Mouse (Mus musculus) cortical plate, adult 2 months (tissue): ENCODE measurements around the gene Grk4. TPM values are rescaled to one million over a fixed set of nuclear protein-coding genes. Genes with fewer than 3 reads are reported as not detected.

ENCODE experiments used
- H3K27ac ChIP-seq: fragments of 200-500 bp; 2 replicates; pipeline ENCODE4 v1.5.1; 2012; ENCODE audit warnings: low read length, control low read depth, inconsistent platforms; ENCODE audit not compliant: insufficient read depth
- H3K4me1 ChIP-seq: fragments of 200-500 bp; 2 replicates; pipeline ENCODE4 v1.6.1; 2011; ENCODE audit warnings: low read length; ENCODE audit not compliant: control insufficient read depth, insufficient read depth
- H3K4me3 ChIP-seq: fragments of 200-500 bp; 2 replicates; pipeline ENCODE4 v1.5.1; 2011; ENCODE audit warnings: mild to moderate bottlenecking, low read length, control low read depth; ENCODE audit not compliant: insufficient read depth
- CTCF ChIP-seq: fragments of 200-500 bp; IDR thresholded peaks from 2 replicates; pipeline ENCODE4 v1.5.1; 2011; ENCODE audit warnings: mild to moderate bottlenecking, control low read depth, low read length; ENCODE audit not compliant: insufficient read depth; ENCODE audit errors: extremely low read depth
- POLR2A ChIP-seq: fragments of 200-500 bp; IDR thresholded peaks from 2 replicates; pipeline ENCODE4 v1.6.1; 2011; ENCODE audit warnings: mild to moderate bottlenecking, low read length, control low read depth; ENCODE audit not compliant: insufficient read depth; ENCODE audit errors: extremely low read depth
- polyA plus RNA-seq: library from polyadenylated mRNA; depleted of rRNA; stranded (reverse); fragments of >200 nt; gene quantifications from 2 replicates; pipeline ENCODE4 v1.2.3, GENCODE M21; 2012

The Grk4 gene
- polyA plus RNA-seq, 1 experiment = 4.1 TPM

DNA sequence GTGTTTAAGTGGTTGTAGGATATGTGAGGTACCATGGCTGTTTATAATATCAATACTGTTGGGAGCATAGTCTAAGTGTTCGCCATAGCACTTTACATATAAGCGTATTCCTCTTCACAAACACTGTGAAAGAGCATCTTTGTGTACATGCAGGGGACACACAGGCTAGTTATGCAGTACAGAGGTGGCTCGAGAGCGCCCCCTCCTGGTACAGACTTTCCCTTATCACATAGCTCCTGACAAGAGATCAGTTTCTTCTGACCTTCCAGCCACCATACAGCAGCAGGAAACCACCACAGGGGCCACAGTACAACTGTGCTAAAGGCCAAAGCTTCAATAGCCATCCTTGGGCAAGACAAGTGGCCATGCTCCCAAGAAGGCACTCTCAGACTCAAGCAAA lies 12.6 kb upstream of the Grk4 start:
- peak; percentile 67 for TF ChIP-seq CTCF
- TF ChIP-seq POLR2A = no peak
- no peak overlapping the region for H3K27ac ChIP-seq
- H3K4me1 ChIP-seq = no peaks in the 10 kb centered on the region
- no peak overlapping the region for H3K4me3 ChIP-seq

DNA sequence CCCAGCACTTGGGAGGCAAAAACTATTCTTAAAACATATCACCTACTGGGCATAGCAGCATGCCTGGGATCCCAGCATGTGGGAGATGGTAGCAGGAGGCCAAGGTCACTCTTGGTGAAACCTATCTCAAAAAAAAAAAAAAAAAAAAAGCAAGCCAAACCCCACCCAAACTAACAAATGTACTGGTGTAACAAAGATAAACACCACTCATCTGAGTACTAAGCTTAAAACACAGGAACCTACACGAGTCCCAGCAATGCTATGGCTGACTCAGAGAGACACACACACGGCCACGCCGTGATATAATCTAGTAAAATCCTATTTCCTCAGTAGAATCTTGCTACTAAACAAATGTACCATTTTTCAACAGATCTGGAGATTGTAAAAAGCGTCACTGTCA lies 7.2 kb upstream of the Grk4 start:
- TF ChIP-seq CTCF (no peak), POLR2A (no peak)
- Histone ChIP-seq H3K4me1 (no peaks in the 10 kb centered on the region), H3K4me3 (no peak overlapping the region), H3K27ac (no peak overlapping the region)

- TF ChIP-seq POLR2A (no peak), CTCF (no peak)
- Histone ChIP-seq H3K4me1 (peaks cover 3% of the 10 kb centered on the region; the same call in 1 of the 2 replicates), H3K27ac (no peak overlapping the region), H3K4me3 (no peak overlapping the region)
These were observed 5.3 kb upstream of the Grk4 start for GRCm38 (mm10) chr5:34654881-34655280.

DNA sequence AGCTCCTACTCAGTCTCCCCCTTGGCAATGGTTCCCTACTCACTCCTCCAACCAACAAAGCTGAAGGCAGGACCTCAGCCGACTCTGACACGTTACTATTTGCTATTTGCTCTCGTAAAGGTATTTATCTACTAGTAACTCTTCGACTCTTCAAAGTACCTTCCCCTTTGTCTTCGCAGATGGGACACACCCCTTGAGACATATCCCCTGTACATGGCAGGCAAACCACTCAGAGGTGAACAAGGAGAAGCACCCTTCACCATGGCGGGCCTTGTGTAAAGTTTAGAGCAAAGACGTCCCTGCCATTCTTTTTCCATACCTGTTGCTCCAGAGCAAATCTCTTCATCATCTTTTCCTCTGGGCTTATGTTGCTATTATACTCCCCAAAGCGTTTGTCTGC lies 2.6 kb upstream of the Grk4 start:
- Histone ChIP-seq H3K27ac (no peak overlapping the region), H3K4me3 (no peak overlapping the region), H3K4me1 (peaks cover 3% of the 10 kb centered on the region; the same call in 1 of the 2 replicates)
- TF ChIP-seq CTCF = no peak
- TF ChIP-seq POLR2A = no peak

- peaks cover 3% of the 10 kb centered on the region; the same call in 1 of the 2 replicates for H3K4me1 ChIP-seq
- H3K27ac ChIP-seq = peak overlapping the region; percentile 32
- H3K4me3 ChIP-seq = peak overlapping the region; percentile 39
- TF ChIP-seq CTCF (no peak), POLR2A (no peak)
These were observed 482 bp downstream of the Grk4 start for GRCm38 (mm10) chr5:34660591-34661130.

DNA sequence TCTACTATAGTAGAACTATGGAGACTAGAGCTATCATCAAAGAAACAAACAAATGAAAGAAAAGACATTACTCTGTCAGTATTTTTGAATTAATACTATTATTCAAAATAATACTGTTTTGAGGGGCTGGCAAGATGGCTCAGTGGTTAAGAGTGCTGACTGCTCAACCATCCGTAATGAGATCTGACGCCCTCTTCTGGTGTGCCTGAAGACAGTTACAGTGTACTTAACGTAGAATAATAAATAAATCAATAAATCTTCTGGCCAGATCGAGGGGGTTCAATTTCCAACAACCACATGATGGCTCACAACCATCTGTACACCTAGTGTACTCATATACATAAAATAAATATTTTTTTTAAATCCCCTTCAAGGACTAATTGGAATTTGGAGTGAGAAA lies 1.7 kb downstream of the Grk4 start:
- peaks cover 3% of the 10 kb centered on the region; the same call in 1 of the 2 replicates for H3K4me1 ChIP-seq
- no peak overlapping the region for H3K4me3 ChIP-seq
- TF ChIP-seq CTCF (no peak), POLR2A (no peak)
- H3K27ac ChIP-seq = no peak overlapping the region

- TF ChIP-seq CTCF = no peak
- TF ChIP-seq POLR2A = no peak
- Histone ChIP-seq H3K4me1 (peaks cover 3% of the 10 kb centered on the region; the same call in 1 of the 2 replicates), H3K4me3 (no peak overlapping the region), H3K27ac (no peak overlapping the region)
These were observed 3.1 kb downstream of the Grk4 start for GRCm38 (mm10) chr5:34663231-34663630.

DNA sequence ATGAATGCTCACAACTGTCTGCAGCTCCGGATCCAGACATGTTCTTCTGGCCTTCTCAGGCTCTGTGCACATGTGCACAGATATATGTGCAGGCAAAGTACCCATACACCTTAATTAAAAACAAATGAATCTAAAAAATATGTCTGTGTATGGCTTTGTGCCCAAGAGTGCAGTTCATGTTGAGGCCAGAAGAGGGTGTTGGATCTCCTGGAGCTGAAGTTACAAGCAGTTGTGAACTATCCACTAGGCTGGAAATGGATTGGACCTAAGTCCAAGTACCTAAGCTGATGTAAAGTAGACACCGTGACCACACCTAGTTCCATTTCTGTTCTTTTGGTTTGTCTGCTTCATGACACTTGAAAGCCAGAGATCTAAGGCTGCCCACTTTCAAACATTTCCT lies 9.3 kb downstream of the Grk4 start:
- Histone ChIP-seq H3K27ac (no peak overlapping the region), H3K4me1 (no peaks in the 10 kb centered on the region), H3K4me3 (no peak overlapping the region)
- TF ChIP-seq POLR2A (no peak), CTCF (no peak)

DNA sequence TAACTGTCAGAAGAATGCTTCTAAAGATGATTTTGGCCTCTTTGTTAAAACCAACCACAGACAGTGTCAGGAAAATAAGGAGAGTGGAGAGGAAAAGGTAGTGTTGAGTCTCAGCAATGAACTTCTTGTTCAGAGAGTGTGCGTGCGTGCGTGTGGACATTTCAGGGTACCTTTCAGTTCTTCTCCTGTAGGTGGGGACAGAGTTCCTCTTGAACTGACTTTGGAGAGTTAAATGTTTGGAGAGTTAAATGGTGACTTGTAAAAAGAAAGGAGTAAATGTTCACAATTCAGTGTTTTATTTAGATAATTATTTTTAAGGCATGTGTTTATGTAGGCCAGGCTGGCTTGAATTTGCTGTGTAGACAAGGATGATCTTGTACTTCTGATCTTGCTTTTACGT lies 10.1 kb downstream of the Grk4 start:
- H3K4me3 ChIP-seq = no peak overlapping the region
- no peak overlapping the region for H3K27ac ChIP-seq
- H3K4me1 ChIP-seq = no peaks in the 10 kb centered on the region
- TF ChIP-seq CTCF = peak; percentile 22; the same call in 1 of the 2 replicates
- no peak for TF ChIP-seq POLR2A

DNA sequence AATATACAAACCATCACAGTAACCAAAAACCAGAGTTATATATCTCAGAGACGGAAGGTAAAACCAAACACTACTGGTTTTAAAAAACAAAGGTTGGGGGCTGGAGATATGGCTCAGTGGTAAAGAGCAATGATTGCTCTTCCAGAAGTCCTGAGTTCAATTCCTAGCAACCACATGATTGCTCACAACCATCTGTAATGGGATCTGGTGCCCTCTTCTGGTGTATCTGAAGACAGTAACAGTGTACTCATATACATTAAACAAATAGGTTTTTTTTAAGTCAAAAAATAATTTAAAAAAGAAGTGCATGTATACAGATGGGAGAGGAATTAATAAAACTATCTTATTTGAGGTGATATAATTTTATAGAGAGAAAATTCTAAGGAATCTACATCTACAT lies 29.7 kb downstream of the Grk4 start:
- H3K4me3 ChIP-seq = no peak overlapping the region
- H3K4me1 ChIP-seq = no peaks in the 10 kb centered on the region
- TF ChIP-seq CTCF = no peak
- no peak overlapping the region for H3K27ac ChIP-seq

- no peak for TF ChIP-seq CTCF
- TF ChIP-seq POLR2A = no peak
- no peak overlapping the region for H3K4me3 ChIP-seq
- no peak overlapping the region for H3K27ac ChIP-seq
- H3K4me1 ChIP-seq = no peaks in the 10 kb centered on the region
These were observed 32.6 kb downstream of the Grk4 start for GRCm38 (mm10) chr5:34692782-34693181.
